Mouse (Mus musculus): Measurements from ENCODE around the gene Lmbrd1.
A peak's percentile ranks its signal among the peaks of the same experiment; 100 is the strongest.
"Not testable (repeated sequence)": the region's sequence is repeated elsewhere in the genome, so short reads cannot be mapped to it uniquely, and the experiment has no call there.

Lmbrd1 gene

DNA sequence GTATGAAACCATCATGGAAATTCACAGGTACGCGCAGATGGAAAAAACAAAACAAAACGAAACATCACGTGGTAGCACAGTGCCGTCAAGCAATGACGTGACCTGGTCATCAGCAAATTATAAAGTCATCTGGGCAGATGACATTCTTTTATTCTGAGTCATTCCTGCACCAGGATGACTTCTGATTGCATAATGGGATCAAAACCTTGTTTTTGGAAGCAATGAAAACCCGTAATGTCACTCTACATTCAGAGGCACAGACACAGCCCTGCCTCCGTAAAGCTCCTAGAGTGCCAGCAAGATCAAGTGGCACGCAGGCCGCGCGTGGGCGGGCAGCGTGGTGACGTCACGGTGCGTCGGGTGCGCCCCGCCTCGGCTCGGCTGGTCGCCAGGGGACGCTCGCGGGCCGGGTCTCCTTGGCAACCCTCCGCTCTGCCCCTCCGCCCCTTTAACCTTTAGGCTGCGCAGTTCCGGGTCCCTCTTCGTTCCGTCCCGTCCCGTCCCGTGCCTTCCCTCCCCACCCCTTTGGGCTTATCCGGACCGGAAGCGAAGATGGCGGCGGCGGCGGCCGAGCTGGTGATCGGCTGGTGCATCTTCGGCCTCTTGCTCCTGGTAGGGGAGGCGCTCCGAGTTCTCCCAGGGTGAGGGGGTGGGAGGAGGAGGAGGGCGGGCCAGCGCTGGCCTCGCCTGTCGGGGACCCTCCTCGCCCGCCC lies at the start of gene Lmbrd1:
TSS of gene Lmbrd1 (plus strand) at position 426 of the 713 bp plus-strand sequence.
- peak; percentile 88 to 92 for DNase-seq (ENCODE audit: low spot score in 2 of 2)

DNA sequence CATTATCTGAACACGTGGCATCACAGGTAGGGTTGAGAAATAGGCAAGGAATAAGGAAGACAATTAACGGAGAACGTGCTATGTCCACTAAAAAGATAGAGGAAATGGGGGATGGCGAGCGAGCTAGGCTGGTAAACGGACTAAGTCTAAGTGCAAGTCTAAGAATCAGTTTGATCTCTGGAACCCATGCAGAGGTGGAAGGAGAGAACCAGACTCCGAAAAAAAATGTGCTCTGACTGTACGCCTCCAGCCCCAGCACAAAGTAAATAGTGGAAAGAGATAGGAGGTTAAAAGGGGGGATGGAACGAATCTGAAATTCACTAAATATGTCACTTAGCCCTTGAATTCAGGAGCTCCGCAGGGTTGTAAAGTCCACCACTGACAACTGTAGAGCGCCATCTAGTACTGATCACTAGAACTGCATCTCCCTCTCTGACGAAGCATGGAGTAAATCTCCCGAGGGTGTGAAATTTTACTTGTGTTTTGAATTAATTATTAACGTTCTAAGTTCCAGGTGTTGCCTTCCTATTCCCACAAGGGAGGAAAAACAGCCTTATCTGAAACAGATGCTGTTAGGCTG lies 44.8 kb upstream of the Lmbrd1 start:
- DNase-seq (ENCODE audit: low spot score in 2 of 2), result no peak

DNA sequence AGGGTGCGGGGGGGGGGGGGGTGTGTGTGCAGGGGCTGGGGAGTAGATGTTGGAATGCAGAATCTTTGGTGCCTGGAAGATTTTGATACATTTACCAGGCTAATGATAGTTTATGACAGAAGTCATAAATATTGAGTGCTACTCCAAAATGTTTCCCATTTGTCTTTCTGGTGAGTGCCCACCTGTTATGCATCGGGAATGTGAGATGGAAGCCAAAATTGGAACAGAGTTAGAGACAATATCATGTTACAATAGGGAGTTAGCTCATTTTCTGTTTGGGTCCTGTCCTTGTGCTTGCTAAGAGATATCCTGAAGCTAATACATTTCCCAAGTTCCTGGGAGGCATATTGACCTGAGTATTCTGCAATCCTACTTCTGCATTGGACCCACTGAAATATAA lies 28.3 kb upstream of the Lmbrd1 start:
- no peak for DNase-seq (ENCODE audit: low spot score in 2 of 2)

DNA sequence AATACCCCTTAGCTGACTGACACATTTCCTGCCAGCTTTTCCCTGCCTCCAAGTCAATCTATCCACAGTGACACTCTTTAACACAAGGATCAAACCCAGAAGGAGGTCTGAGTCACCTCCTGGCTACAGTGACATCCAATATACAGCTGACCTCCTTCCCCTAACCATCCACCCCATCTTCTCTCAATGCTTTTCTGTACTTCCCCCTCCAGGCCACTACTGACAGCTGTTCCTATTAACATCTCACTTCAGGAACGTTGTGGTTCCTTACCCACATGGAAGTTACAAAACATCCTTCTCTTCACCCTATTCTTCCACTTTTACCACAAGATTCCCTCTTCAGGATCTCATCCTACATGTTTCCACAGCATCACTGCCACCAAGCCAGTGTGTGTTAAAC lies 18.5 kb upstream of the Lmbrd1 start:
- no peak for DNase-seq (ENCODE audit: low spot score in 2 of 2)

DNA sequence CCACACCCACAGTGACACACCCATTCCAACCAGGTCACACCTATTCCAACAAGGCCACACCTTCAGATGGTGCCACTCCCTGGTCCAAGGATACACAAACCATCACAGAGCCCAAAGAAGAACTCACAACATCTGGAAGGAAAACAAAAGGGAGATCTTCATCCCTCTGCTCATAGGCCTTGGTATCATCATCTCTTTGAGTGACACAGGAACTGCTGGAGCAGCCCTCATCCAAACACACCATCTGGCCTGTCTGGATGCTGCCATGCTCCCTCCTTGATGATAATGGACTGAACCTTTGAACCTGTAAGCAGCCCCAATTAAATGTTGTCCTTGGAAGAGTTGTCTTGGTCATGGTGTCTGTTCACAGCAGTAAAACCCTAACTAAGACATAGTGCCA lies 17.8 kb upstream of the Lmbrd1 start:
- DNase-seq (ENCODE audit: low spot score in 2 of 2), result not testable (repeated sequence)

DNA sequence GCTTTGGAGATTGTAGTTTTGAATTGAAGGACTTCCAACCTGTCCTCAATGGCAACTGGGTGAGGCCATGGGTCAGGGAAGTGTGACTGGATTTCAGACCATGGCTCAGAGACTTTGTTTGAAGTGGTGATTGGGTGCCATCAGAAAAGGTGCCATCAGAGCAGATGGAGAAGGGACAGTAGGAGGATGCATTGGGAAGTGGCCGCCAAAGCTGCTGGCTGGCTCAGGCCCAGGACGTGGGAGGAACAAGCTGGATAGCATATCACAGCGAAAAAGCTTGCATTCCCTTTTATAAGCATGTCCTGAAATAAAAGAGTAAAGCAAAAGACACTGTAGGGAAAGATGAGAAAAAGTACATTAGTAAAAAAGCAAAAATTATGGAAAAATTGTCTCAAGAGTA lies 16.9 kb upstream of the Lmbrd1 start:
- peak; percentile 69 to 73 for DNase-seq (ENCODE audit: low spot score in 2 of 2)

DNA sequence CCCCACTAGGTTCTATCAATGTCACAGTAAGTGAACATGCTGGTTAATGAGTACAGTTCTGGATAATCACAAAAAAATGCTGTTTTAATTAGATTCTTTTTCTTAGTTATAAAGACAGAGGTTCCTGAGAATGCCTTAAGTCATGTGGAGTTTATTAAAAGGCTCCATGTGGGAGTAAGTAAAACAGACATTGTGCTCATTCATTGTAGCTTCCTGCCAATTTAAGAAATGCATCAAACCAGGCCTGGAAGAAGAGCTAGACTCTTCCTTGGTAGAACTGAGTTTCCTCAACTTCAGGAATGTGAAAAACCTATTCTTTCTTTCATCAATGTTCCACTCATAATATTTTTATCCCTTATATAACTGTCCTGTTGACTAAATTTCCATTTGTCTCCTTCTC lies 14.3 kb upstream of the Lmbrd1 start:
- DNase-seq (ENCODE audit: low spot score in 2 of 2), result no peak

DNA sequence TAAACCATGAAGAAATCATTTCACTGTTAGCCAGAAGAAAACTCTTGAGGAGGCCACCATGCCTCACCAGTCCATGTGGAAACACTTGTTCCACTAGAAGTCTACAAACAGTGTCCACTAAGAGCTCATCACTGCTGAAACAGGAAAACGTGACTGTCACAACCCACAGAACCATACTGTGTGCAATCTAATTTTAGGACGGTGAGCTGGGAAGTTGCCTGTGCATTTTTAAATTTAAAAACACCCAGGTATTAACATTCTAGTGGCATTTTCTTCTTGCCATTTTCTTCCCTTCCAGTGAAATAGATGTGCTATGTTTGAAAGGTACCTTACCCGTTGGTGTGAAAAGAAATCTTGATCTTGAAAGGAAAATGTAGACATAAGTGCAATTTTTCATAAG lies 5.2 kb upstream of the Lmbrd1 start:
- DNase-seq (ENCODE audit: low spot score in 2 of 2), result no peak

DNA sequence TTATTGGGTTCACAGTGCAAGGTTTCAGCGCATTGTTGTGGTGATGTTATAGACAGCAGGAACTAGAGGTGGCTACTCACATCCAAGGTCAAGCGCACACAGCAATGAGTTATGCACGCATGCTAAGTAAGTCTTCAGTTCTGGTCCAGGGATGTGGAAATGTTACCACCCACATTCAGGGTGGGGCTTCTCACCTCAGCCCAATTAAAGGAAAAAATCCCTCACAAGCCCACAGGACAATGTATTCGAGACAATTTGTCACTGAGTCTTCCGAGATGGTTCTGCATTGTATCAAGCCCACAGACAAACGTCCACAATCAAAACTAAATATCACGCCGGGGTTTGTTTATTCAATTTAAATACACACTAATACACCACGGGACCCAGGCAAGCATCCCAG lies 724 bp upstream of the Lmbrd1 start:
- DNase-seq (ENCODE audit: low spot score in 2 of 2), result no peak

DNA sequence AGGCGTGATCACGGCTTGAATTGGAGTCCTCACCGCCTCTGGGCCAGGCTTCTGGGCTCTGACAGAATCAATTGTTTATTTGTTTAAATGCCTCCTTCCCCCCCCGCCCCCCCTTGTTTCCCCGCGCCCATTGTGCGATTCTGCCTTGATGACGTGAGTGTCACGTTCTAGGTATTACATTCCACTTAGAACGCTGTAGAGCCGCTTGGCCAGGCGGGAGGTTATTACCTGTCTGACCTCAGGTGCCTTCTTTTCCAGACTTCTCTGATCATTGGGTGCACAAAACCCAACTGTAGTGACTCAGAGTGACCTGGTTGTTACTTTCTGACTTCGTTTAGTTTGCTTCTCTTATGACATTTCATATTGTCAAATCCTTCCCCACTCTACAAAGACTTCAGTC lies 641 bp downstream of the Lmbrd1 start:
- no peak for DNase-seq (ENCODE audit: low spot score in 2 of 2)

DNA sequence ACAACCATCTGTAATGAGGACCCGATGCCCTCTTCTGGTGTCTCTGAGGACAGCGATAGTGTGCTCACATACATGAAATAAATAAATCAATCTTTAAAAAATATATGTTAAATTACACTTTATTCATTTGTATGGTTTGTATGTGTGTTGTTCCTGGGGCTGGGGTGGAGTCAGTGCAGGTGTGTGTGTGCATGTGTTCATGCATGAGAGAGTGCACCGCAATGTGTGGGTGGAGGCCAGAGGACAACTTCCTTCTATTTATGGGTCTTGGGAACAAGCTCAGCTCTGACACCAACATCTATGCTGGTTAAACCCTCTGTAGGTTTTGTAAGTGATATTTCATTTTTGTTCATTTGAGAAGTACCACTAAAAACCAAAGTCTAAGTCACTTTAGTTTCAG lies 2.6 kb downstream of the Lmbrd1 start:
- DNase-seq (ENCODE audit: low spot score in 2 of 2), result no peak

DNA sequence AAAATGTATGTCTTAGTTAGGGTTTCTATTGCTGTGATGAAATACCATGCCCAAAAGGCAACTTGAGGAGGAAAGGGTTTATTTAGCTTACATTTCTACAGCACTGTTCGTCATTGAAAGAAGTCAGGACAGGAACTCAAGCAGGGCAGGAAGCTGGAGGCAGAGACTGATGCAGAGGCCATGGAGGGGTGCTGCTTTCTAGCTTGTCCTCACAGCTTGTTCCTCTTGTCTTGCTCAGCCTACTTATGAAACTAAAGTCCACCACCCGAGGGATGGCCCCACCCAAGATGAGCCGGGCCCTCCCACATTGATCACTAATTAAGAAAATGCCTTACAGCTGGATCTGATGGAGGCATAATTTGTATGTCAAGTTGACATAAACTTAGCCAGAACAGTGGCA lies 3.5 kb downstream of the Lmbrd1 start:
- DNase-seq (ENCODE audit: low spot score in 2 of 2), result no peak

DNA sequence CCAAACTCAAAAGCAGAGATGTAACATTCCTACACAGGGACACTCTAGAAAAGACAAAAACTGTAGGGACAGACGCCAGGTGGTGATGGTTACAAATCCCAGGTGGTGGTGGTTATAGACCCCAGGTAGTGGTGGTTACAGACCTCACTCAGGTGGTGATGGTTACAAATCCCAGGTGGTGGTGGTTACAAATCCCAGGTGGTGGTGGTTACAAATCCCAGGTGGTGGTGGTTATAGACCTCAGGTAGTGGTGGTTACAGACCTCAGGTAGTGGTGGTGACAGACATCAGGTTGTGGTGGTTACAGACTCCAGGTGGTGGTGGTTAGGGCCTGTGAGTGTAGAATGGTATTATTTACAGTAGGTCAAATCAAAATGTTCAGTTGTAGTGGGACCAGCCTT lies 5.5 kb downstream of the Lmbrd1 start:
- DNase-seq (ENCODE audit: low spot score in 2 of 2), result no peak

DNA sequence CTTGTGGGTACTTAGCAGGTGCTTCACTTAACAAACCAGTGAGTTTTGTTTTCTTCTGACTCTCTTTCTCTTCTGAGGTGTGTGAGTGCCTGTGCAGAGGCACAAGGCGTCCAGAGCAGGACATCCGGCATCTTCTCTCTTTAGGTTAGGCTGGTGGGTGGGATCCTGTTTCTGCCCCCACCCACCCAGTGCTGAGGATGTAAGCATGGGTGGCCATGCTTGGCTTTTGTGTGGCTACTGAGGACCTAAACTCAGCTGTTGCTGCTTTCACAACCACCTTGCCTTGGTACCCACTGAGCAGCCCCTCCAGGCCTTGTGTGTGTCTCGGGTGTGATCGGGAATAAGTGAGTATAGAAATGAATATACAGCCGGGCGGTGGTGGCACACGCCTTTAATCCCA lies 7.2 kb downstream of the Lmbrd1 start:
- DNase-seq (ENCODE audit: low spot score in 2 of 2), result no peak

DNA sequence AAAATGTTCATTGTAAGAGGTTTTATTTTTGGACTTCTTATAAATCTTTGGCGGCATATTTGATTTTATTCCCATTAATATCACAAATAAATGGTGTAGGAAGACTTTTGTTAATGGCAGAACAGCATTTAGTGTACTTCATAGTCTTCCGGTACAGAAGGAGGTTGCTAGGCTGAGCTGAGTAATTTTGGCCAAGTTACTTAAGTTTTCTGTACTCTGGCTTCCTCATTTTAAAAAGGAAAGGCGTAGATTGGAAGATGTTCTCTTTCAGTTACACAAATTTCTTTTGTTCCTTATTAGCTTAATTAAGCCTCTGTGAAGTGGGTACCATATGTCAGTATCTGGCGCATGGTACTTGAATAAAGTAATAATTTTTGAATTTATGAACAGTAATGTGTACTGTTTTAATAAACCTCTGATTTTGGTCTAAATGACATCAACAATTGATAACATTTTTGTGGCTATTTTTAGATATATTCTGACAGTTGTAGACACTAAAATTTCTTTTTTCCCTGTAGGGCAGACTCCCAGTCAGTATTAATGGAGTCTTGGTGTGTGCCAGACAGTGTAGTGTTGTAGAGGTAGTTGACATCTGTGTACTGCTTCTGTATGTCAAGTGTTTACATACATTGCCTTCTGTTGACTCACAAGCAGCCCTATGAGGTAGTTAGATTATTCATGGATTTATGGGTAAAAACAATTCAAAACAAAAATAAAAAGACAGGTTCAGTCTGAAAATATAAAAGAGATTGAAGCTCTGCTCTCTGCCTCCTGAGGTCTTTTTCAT lies 8.0 kb downstream of the Lmbrd1 start:
- DNase-seq (ENCODE audit: low spot score in 2 of 2), result no peak

DNA sequence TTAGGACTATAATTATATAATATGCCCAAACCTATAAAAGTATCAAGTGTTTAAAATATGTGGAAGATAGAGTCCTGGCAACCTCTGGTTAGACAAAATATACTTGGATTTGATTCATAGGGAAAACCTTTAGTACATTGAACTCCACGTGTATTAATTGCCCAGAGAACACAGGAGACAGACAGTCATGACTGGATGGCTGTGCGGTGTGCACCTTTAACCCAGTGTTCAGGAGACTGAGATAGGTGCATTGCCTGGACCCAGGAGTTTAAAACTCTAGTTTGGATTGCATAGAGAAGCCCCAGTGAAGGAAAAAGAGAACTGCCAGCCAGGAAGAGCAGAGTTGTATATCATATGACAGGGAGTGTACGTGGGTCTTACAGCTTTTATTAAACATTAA lies 19.2 kb downstream of the Lmbrd1 start:
- no peak for DNase-seq (ENCODE audit: low spot score in 2 of 2)

DNA sequence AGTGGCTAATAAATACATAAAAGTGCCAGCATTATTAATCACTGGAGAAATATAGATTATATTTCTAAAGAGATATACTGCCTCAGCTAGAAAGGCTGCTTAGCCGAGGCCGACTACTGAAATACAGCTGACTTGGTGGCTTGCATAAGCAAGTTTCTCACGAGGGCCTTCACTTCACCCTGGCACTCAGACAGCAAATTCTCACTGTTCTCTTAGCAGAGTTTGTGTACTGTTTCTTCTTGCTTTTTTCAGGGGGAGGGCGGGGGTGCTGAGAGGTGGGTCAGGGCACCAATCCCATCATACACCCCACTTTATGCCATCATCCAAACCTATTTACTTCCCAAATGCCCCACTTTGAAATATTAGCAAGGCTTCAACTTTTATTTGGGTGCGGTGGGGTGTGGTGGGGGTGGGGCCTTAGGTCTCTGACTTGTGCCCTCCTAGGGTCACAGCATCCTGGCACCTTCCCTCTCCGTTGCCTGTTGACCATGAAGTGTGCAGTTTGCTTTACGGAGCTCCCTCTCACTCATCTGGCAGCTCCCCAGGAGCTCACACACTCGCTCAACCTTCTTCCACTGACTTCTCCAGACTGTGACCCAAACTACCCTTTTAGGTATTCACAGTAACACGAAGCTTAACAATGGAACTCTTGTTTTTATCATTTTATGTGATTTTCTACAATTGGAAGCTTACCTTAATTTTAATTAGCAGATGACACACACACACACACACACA lies 19.9 kb downstream of the Lmbrd1 start:
- DNase-seq (ENCODE audit: low spot score in 2 of 2), result no peak

DNA sequence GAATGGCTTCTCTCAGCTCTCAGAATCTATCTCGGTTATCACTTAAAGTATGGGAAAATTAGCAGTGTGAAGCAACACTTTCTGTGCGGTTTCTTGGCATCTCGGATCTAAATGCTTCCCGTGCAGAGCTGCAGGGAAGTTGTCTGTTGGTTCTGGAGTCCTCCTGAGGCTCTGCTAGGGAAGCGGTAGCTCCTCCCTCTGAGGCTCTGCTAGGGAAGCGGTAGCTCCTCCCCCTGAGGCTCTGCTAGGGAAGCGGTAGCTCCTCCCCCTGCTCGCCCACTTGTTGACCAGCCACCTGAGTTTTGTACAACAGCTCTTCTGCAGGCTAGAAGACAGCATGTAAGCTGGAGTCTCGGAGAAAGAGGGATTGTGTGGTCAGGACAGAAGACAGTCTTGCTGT lies 20.9 kb downstream of the Lmbrd1 start:
- no peak for DNase-seq (ENCODE audit: low spot score in 2 of 2)

DNA sequence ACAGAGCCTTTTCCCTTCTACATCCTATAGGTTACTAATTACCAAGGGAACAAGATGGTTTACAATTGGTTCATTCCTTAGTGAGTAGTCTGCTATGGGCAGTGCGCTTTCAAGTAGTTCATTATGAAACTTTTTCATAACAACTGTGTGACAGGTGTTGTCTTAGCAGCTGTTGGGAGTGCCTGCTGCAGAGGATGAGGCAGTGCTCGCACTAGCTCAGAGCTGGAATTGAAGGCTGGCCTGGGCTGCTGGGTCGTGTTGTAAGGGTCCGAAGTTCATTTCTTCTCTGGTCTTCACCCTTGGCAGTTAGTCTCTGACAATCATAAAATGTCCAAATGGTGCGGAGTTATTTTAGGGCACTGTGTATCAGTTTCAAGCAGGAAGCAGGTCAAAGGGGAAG lies 21.8 kb downstream of the Lmbrd1 start:
- DNase-seq (ENCODE audit: low spot score in 2 of 2), result no peak

DNA sequence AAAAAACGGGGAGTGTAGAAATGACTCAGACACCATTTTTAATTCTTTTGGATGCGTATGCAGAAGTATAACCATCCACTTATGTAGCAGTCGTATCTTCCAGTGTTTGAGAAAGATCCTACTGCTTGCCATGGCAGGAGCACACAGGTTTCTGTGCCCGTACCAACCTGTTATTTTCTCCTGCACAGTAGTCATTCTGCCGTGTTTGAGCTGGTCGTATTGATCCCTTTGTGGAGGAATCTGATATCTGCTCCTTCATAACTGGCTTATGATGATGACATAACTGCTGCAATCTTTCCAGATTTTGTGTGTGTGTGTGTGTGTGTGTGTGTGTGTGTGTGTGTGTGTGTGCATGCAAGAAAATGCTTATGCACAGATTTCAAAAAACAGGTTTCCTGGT lies 25.4 kb downstream of the Lmbrd1 start:
- no peak for DNase-seq (ENCODE audit: low spot score in 2 of 2)

DNA sequence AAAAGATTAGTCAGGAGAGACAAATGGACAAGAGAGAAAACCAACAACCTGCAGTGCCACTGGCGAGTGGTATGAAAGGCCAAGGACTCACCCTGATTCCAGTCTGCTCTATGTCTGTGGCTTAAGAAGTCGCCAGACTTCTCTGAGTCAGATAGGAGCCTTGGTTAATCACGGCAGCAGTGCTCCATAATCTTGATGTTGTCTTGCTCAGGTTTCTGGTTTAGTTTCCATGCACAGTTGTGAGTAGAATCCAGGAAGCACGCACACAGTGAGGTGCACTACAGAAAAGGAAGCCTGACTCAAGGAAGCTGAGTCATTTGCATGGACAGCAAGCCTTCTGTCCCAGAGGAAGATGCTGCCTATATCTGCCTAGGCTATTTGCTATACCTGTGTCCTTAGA lies 37.9 kb downstream of the Lmbrd1 start:
- no peak for DNase-seq (ENCODE audit: low spot score in 2 of 2)

DNA sequence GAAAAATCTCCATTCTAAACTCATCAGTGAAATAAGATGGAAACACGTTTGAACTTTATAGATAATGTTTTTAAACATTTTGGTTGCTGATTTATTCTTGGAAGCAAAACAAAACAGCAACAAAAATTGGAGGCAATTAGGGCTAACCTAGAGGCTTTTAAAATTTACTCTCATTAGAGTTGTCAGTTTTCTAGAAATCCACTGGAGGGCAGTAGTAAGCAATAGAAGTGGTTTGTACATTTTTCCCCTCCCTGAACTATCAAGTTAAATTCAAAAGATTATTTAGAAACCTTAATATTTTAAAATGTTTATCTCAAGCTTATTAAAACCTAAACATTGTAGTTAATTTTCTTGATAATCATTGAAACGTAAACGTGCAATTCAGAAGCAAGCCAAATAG lies 41.2 kb downstream of the Lmbrd1 start:
- no peak for DNase-seq (ENCODE audit: low spot score in 2 of 2)

DNA sequence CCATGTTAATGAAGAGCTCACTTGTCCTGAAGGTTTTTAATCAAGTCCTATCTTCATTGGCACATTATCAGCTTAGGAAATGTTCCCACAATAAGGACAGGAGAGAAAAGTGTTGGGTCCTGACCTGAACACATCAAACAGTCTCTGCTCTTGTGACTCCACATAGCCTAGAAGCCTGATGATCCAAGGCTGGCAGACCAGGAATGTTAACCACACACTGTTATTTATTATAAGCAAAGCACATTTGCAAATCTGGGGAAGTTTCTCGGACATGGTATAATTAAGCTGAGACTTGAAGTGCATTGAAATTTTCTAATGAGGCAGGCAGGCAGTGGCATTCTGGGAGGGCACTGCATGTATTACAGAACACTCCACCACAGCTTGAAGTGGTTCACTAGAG lies 41.8 kb downstream of the Lmbrd1 start:
- no peak for DNase-seq (ENCODE audit: low spot score in 2 of 2)

Data from frontal cortex, postnatal 14 days (tissue).